Mouse (Mus musculus) embryonic fibroblast, embryonic 13.5 days (primary cell): Measurements from ENCODE around the gene Slc38a1. TPM values are rescaled to one million over a fixed set of nuclear protein-coding genes. Genes with fewer than 3 reads are reported as not detected.

ENCODE experiments used
- H3K27ac ChIP-seq: 2 replicates; pipeline ENCODE4 v1.5.1; 2012; ENCODE audit warnings: low read length, control low read depth, inconsistent platforms; ENCODE audit not compliant: insufficient read depth
- H3K4me1 ChIP-seq: 2 replicates; pipeline ENCODE4 v1.6.1; 2011; ENCODE audit warnings: low read length; ENCODE audit not compliant: control insufficient read depth, insufficient read depth
- H3K4me3 ChIP-seq: 2 replicates; pipeline ENCODE4 v1.5.1; 2011; ENCODE audit warnings: mild to moderate bottlenecking, control low read depth, low read length; ENCODE audit not compliant: insufficient read depth
- CTCF ChIP-seq: IDR thresholded peaks from 2 replicates; pipeline ENCODE4 v1.5.1; 2011; ENCODE audit warnings: mild to moderate bottlenecking, control low read depth, low read length, moderate library complexity, borderline replicate concordance; ENCODE audit not compliant: insufficient read depth
- POLR2A ChIP-seq: IDR thresholded peaks from 2 replicates; pipeline ENCODE4 v1.6.1; 2011; ENCODE audit warnings: low read depth, mild to moderate bottlenecking, control low read depth, low read length, moderate library complexity
- polyA plus RNA-seq: library from polyadenylated mRNA; stranded (reverse); fragments of >200 nt; gene quantifications from 2 replicates; pipeline ENCODE4 v1.2.4, GENCODE M21; 2011; ENCODE audit warnings: low read depth; ENCODE audit not compliant: missing spikeins, insufficient read length

Gene Slc38a1
- polyA plus RNA-seq, 1 experiment, result 74.6 TPM

DNA sequence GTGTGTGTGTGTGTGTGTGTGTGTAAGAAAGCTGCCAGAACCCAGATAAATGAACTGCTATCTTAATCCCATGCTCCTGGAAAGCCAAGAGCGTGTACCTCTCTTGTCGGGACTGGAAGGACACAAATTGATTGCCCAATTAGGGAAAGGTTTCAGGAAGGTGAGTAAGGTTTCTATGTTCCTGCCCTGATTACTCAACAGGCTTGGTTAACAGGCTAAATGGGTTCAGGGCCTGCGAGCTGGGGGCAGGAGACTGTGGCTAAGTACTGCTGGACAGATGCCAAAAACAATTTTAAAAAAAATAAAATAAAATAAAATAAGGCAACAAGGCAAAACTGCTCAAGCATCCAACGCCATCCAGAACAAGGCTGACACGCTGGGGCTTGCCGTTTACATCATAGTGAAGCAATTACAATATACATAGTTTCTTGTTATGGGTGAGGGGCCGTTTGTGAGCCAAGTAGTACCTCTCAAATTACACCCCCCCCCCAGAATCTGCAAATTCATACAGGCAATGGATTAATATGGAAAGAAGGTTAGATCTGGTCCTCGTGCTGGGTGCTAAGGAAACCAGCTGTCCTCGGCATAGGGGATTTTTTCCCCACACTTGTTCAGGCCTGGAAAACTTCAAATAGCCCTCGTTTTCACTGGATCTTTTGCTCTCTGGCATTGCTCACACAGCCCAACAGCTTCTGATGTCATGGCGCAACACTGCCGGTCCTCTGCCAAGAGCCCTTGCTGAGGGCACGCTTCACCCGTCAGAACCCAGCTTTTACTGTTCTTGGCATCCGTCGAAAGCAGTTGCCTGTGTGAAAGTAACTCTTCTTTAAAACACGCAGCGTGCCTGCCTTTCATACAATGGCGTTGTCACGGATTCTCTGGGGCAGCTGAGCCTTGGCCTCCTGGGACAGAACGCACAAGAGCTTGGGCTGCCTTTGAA, 95.2 kb downstream of the Slc38a1 start:
- Histone ChIP-seq H3K27ac (peak overlapping the region; percentile 50), H3K4me3 (no peak overlapping the region)
- no peak for TF ChIP-seq POLR2A
- TF ChIP-seq CTCF, result no peak

DNA sequence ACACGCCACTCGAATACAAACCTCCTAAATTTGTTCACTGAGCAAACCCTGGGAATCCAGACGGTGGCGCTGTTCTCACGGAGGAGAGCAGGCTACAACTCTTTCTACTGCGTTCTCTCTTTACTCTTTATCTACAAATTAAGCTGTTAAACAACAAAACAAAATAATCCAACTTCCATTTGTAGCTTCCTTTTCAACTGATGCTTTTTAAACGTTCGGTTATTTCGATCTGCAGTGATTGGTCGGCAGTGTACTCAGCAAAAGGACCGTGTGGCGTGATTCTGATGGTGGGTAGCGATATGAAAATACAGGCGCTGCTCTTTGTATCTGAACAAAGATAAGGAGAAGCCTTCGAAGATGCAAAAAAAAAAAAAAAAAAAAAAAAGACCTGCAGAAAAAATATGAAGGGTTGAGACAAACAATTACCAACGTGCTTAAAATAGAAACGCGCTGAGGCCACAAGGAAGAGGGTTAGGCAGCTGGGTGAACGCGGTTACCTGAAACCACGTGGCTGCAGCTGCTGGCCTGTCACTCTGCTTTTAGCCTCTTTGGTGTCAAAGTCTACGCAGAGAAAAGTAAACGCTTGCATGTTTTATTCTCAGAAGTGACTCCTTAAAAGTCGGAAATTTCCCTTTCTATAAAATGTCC, 99.4 kb downstream of the Slc38a1 start:
- H3K4me3 ChIP-seq, result peak overlapping the region; percentile 65
- no peak overlapping the region for H3K27ac ChIP-seq
- TF ChIP-seq POLR2A, result no peak
- peak; percentile 57; the same call in 1 of the 2 replicates for TF ChIP-seq CTCF
- H3K4me1 ChIP-seq, result no peaks in the 10 kb centered on the region

More for the DNA sequence above, 95.2 kb downstream of the Slc38a1 start:
- no peaks in the 10 kb centered on the region for H3K4me1 ChIP-seq

GRCm38 (mm10) chr15:96542135-96542534, 100.6 kb downstream of the Slc38a1 start:
- H3K4me1 ChIP-seq, result no peaks in the 10 kb centered on the region
- no peak overlapping the region for H3K4me3 ChIP-seq
- no peak for TF ChIP-seq POLR2A
- TF ChIP-seq CTCF, result no peak
- H3K27ac ChIP-seq, result no peak overlapping the region

GRCm38 (mm10) chr15:96537272-96537671, 105.4 kb downstream of the Slc38a1 start:
- Histone ChIP-seq H3K4me3 (no peak overlapping the region), H3K4me1 (no peaks in the 10 kb centered on the region), H3K27ac (no peak overlapping the region)
- no peak for TF ChIP-seq POLR2A
- no peak for TF ChIP-seq CTCF

GRCm38 (mm10) chr15:96536412-96536811, 106.3 kb downstream of the Slc38a1 start:
- no peak overlapping the region for H3K4me3 ChIP-seq
- TF ChIP-seq CTCF (no peak), POLR2A (no peak)
- H3K27ac ChIP-seq, result no peak overlapping the region
- H3K4me1 ChIP-seq, result no peaks in the 10 kb centered on the region

- 0 out of 2 replicates have a peak, but pooled peaks cover 3% of the 10 kb centered on the region for H3K4me1 ChIP-seq
- no peak overlapping the region for H3K4me3 ChIP-seq
- H3K27ac ChIP-seq, result no peak overlapping the region
- TF ChIP-seq POLR2A (no peak), CTCF (no peak)
Observed at GRCm38 (mm10) chr15:96527686-96528085, 115.0 kb downstream of the Slc38a1 start.

DNA sequence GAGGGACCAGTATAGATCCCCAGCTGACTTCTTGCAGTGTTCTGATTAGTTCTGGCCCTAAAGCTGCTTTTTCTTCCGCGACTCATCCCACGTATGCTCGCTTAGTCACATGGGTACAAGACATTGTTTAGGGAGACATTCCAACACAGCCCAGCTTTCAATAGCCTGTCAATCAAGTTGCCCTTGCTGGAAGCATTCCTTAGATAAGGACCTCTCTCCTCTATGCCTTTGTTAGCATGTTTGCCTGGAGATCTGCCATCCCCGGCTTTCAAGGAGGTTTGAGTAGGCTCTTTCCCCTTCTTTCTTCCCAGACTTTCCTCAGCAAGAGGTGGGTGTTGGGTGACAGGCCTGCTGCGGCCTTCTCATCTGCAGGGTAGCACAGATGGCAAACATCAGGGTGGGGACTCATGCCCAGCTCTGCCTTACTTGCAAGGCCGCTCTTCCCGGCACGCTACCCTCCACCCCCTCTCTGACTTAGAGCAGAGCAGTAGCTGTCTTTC, 118.4 kb downstream of the Slc38a1 start:
- H3K4me3 ChIP-seq, result no peak overlapping the region
- no peak overlapping the region for H3K27ac ChIP-seq
- TF ChIP-seq CTCF (no peak), POLR2A (no peak)
- 0 out of 2 replicates have a peak, but pooled peaks cover 3% of the 10 kb centered on the region for H3K4me1 ChIP-seq

Other genes starting within 250 kb of the Slc38a1 start
- 82.5 and 103 TPM in 2 replicates for gene Scaf11, start 182.1 kb downstream of the Slc38a1 start, polyA plus RNA-seq
- gene Slc38a2, start 56.8 kb upstream of the Slc38a1 start, polyA plus RNA-seq, result 176 and 197 TPM in 2 replicates